26 mouse cellular contexts compared by ENCODE assay signal in the genomic region with DNA sequence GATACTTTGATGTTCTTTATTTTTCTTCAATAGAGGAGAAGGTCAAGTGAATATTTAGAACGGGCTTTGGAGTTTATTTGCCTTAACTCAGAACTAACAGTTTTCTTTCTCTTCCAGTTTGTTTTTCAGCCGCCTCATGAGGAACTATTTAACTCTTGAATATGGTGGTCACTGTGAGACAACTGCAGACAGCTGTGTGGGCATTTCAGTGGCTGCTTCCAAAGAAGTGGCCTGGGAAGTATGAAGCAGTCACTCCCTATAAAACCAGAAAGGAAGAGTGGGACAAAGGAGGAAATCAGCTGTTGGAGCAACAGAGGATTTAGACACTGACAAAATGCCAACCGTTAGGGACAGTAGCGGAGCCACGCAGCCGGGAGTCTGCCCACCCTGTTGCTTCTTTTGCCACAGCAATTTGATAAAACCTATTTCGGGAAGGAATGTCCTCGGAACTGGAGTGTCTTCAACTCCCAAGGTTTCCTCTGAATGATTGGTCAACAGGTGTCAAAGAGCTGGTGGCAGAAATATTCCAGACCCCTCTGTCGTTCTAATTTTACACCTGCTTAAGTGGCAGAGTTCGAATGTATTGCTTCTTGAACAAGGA. TPM values are rescaled to one million over a fixed set of nuclear protein-coding genes. Genes with fewer than 3 reads are reported as not detected.
A peak's percentile ranks its signal among the peaks of the same experiment; 100 is the strongest.
DNase-seq lines count a peak whose midpoint lies in the region; ATAC-seq lines count a peak whose summit lies in the region.
"Had no signal": no experiment of that assay in that cellular context is flagged by ENCODE, and none has a peak within 500 bp of the region (broad histone marks: within the 10 kb centered on the region; RNA-seq: fewer than 3 reads in every experiment).

No protein-coding gene starts in this region.

- H3K4me2 ChIP-seq in heart, embryonic 14.5 days (ENCODE audit: low read length), result peak overlapping the region; percentile 47
- no peak overlapping the region for H3K4me2 ChIP-seq in limb, embryonic 15.5 days
- H3K4me2 ChIP-seq: intestine, embryonic 15.5 days; liver, embryonic 15.5 days; neural tube, embryonic 15.5 days had no signal

- no peaks in the 10 kb centered on the region for H3K36me3 ChIP-seq in heart, embryonic 14.5 days (ENCODE audit: control insufficient read depth, insufficient read depth, low read length)
- no peaks in the 10 kb centered on the region for H3K36me3 ChIP-seq in limb, embryonic 15.5 days
- H3K36me3 ChIP-seq: forebrain, embryonic 10.5 days; hindbrain, embryonic 10.5 days; intestine, embryonic 15.5 days; liver, embryonic 15.5 days; neural tube, embryonic 15.5 days had no signal

- H3K27me3 ChIP-seq in heart, embryonic 14.5 days (ENCODE audit: control insufficient read depth, insufficient read depth, low read length), result no peaks in the 10 kb centered on the region
- H3K27me3 ChIP-seq in limb, embryonic 15.5 days, result no peaks in the 10 kb centered on the region
- H3K27me3 ChIP-seq: intestine, embryonic 15.5 days; liver, embryonic 15.5 days; neural tube, embryonic 15.5 days had no signal

- intact Hi-C loops in heart, postnatal 14 days (cut with DNase I), result no loop called here
- intact Hi-C loops in left cerebral cortex, postnatal 25 days (cut with DNase I), result no loop called here

- H3K9me3 ChIP-seq in heart, embryonic 14.5 days (ENCODE audit: control insufficient read depth, low read length), result no peaks in the 10 kb centered on the region
- no peaks in the 10 kb centered on the region for H3K9me3 ChIP-seq in limb, embryonic 15.5 days
- H3K9me3 ChIP-seq: forebrain, embryonic 10.5 days; hindbrain, embryonic 10.5 days; intestine, embryonic 15.5 days; liver, embryonic 15.5 days; neural tube, embryonic 15.5 days had no signal

- peak; percentile 49 for ATAC-seq in heart, embryonic 14.5 days (ENCODE audit: insufficient number of reproducible peaks, insufficient read depth, low FRiP score, low read depth)
- ATAC-seq in limb, embryonic 15.5 days (ENCODE audit: insufficient number of reproducible peaks, low FRiP score, low TSS enrichment, low read depth), result 0 out of 2 replicates have a peak, but pooled peaks have one; percentile 32
- ATAC-seq: CD4-positive, CD25-positive, alpha-beta regulatory T cell, adult 4 months; forebrain, embryonic 16.5 days; hindbrain, embryonic 16.5 days; intestine, embryonic 15.5 days; midbrain, embryonic 16.5 days had no signal

- DNase-seq in heart, adult 11 months, result peak; percentile 95
- no peak for DNase-seq in heart, postnatal 14 days
- DNase-seq in heart, adult 9 months (ENCODE audit: low spot score in 2 of 2), result peak; percentile 44 to 54
- DNase-seq in Muller cell, postnatal 12 days (ENCODE audit: inconsistent ontology term), result no peak
- DNase-seq in left cerebral cortex, postnatal 25 days (ENCODE audit: low spot score in 2 of 2), result no peak
- DNase-seq: adrenal gland, postnatal 25 days; cerebellum, adult 9-10 months; gastrocnemius, postnatal 14 days; kidney, adult 8-10 months; kidney, postnatal 25 days; layer of hippocampus, postnatal 36 days; liver; right cerebral cortex, adult 18-20 months; right cerebral cortex, postnatal 4 days had no signal

- H3K27ac ChIP-seq in heart, embryonic 14.5 days (replicated peaks in 1 of 2; ENCODE audit: control insufficient read depth in 1 of 2, insufficient read depth in 1 of 2, low read depth in 2 of 2, low read length in 2 of 2), result peak overlapping the region; percentile 91 to 95
- H3K27ac ChIP-seq in limb, embryonic 15.5 days, result no peak overlapping the region
- H3K27ac ChIP-seq: forebrain, embryonic 10.5 days; hindbrain, embryonic 10.5 days; intestine, embryonic 15.5 days; layer of hippocampus, adult 2 months; liver, embryonic 15.5 days; neural tube, embryonic 15.5 days had no signal

- no peak overlapping the region for H3K4me3 ChIP-seq in heart, embryonic 14.5 days (ENCODE audit: control insufficient read depth in 1 of 2, insufficient read depth in 1 of 2, low read depth in 1 of 2, low read length in 2 of 2)
- H3K4me3 ChIP-seq in limb, embryonic 15.5 days, result no peak overlapping the region
- H3K4me3 ChIP-seq: forebrain, embryonic 10.5 days; hindbrain, embryonic 10.5 days; intestine, embryonic 15.5 days; layer of hippocampus, adult 2 months; liver, embryonic 15.5 days; neural tube, embryonic 15.5 days had no signal

- 0 out of 2 replicates have a peak overlapping the region, but pooled peaks have one; percentile 26 for H3K9ac ChIP-seq in heart, embryonic 14.5 days (ENCODE audit: low read length)
- H3K9ac ChIP-seq in limb, embryonic 15.5 days, result no peak overlapping the region
- H3K9ac ChIP-seq: intestine, embryonic 15.5 days; liver, embryonic 15.5 days; neural tube, embryonic 15.5 days had no signal

- H3K4me1 ChIP-seq in heart, embryonic 14.5 days (ENCODE audit: control insufficient read depth in 2 of 2, insufficient read depth in 2 of 2, low read length in 2 of 2), result peaks cover 12 to 52% of the 10 kb centered on the region in 2 experiments
- no peaks in the 10 kb centered on the region for H3K4me1 ChIP-seq in limb, embryonic 15.5 days
- H3K4me1 ChIP-seq: forebrain, embryonic 10.5 days; hindbrain, embryonic 10.5 days; intestine, embryonic 15.5 days; liver, embryonic 15.5 days; neural tube, embryonic 15.5 days had no signal

- 25% methylated on average over 10 of the region's 10 CpGs for WGBS in heart, embryonic 14.5 days
- 60% methylated on average over 10 of the region's 10 CpGs for WGBS in limb, embryonic 15.5 days

RNA-seq across cellular contexts. Expression of gene Ddx60, which starts 6.3 kb away (rescaled TPM):
- total RNA-seq in heart, postnatal 14 days (2021), result 1 to 10 TPM in 1 of 2 experiments, under 1 TPM in 1; 1.00 to 1.7 TPM
- polyA plus RNA-seq in heart, embryonic 14.5 days (2014; fragmentation: Nextera tagmentation; extraction: Ambion mirVana), result 3.0 and 4.0 TPM in 2 replicates
- 0.58 and 0.92 TPM in 2 replicates for polyA plus RNA-seq in limb, embryonic 15.5 days (2015; fragmentation: Nextera tagmentation; extraction: Ambion mirVana)
- total RNA-seq in left cerebral cortex, postnatal 25 days (2021), result under 1 TPM; 0.23 to 0.78 TPM

RNA-seq across cellular contexts. Expression of gene Palld, which starts 19.1 kb away (rescaled TPM):
- total RNA-seq in heart, postnatal 14 days (2021), result 100 to 1,000 TPM; 263 to 269 TPM
- polyA plus RNA-seq in heart, embryonic 14.5 days (2014; fragmentation: Nextera tagmentation; extraction: Ambion mirVana), result 187 and 200 TPM in 2 replicates
- 123 and 126 TPM in 2 replicates for polyA plus RNA-seq in limb, embryonic 15.5 days (2015; fragmentation: Nextera tagmentation; extraction: Ambion mirVana)
- total RNA-seq in left cerebral cortex, postnatal 25 days (2021), result 1 to 10 TPM; 4.0 to 4.2 TPM

Comparison
In these comparisons a context has a peak if more than half of its experiments do, and no peak if none do; other contexts are left out.
1. DNase-seq: peak in heart, adult 11 months (single experiment) and heart, adult 9 months (2 of 2); none in heart, postnatal 14 days (0 of 2), Muller cell, postnatal 12 days (single experiment) and left cerebral cortex, postnatal 25 days (0 of 2).
2. RNA of gene Palld, which starts 19.1 kb away (total RNA-seq): 263 to 269 TPM in heart, postnatal 14 days; 4.0 to 4.2 TPM in left cerebral cortex, postnatal 25 days; every median in the first group is over 10 times any median in the second.